Mouse (Mus musculus): ENCODE measurements at regions not wholly inside any gene's neighbourhood (a gene's known extent, or its start where the extent isn't known, plus 50 kb on each side); places are given as distances from the start of the nearest gene placed in this dataset.

DNA sequence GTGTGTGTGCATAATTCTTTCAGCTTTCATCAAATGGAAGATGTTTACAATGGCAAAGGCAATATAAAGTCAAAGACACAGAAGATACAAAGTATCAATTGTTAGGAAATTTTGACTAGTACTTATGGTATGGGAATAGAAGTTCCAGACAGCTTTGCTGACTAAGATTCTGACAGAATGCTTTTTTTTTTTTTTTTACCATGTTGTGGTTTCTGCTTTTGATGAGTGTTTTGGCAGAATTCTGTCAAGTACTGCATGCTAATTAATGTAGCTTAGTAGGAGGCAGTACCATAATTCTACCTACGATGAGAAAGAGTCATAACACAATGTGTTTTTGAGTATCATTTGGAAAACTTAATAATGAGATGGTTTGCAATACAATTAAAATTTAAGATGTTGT lies 215.3 kb upstream of the Tet2 start:
- Histone ChIP-seq H3K27me3 (ENCODE audit: control insufficient read depth, insufficient read depth, low read length) (no peaks in the 10 kb centered on the region), H3K27ac (ENCODE audit: low read depth, low read length) (no peak overlapping the region), H3K4me2 (ENCODE audit: low read depth) (no peak overlapping the region), H3K9ac (ENCODE audit: low read length) (no peak overlapping the region), H3K4me3 (ENCODE audit: low read depth, low read length) (no peak overlapping the region), H3K4me1 (ENCODE audit: control insufficient read depth, insufficient read depth, low read length) (no peaks in the 10 kb centered on the region), H3K36me3 (ENCODE audit: control insufficient read depth, insufficient read depth, low read length) (no peaks in the 10 kb centered on the region), H3K9me3 (ENCODE audit: control insufficient read depth, low read length) (no peaks in the 10 kb centered on the region)
- DNase-seq (ENCODE audit: low spot score) (no peak), ATAC-seq (ENCODE audit: insufficient read depth, low FRiP score, low TSS enrichment) (no peak)
- WGBS: 91% methylated on average over 1 of the region's 1 CpGs

DNA sequence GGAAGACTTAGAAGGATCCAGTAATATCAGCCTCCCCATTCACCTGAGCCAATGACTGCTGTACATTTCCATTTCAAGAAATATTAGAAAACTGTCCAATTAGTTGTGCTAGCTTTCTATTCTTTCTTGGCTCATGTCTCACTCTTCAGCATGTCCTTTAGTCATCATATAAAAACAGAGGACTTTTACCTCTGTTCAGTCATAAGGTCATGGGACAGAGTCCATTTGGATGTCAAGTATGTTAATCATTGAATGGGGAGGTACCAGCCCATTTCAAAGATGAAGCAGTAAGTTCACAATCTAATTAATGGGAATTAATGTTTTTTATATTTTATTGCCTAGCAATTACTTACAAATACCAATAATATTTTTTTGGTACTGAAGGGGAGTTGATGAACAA lies 218.8 kb upstream of the Tet2 start:
- DNase-seq (ENCODE audit: low spot score) (no peak), ATAC-seq (ENCODE audit: insufficient read depth, low FRiP score, low TSS enrichment) (no peak)
- Histone ChIP-seq H3K27ac (ENCODE audit: low read depth, low read length) (no peak overlapping the region), H3K4me3 (ENCODE audit: low read depth, low read length) (no peak overlapping the region), H3K27me3 (ENCODE audit: control insufficient read depth, insufficient read depth, low read length) (no peaks in the 10 kb centered on the region), H3K4me2 (ENCODE audit: low read depth) (no peak overlapping the region), H3K9me3 (ENCODE audit: control insufficient read depth, low read length) (no peaks in the 10 kb centered on the region), H3K4me1 (ENCODE audit: control insufficient read depth, insufficient read depth, low read length) (no peaks in the 10 kb centered on the region), H3K9ac (ENCODE audit: low read length) (no peak overlapping the region), H3K36me3 (ENCODE audit: control insufficient read depth, insufficient read depth, low read length) (no peaks in the 10 kb centered on the region)

- Histone ChIP-seq H3K4me2 (ENCODE audit: low read depth) (no peak overlapping the region), H3K4me3 (ENCODE audit: low read depth, low read length) (no peak overlapping the region), H3K9ac (ENCODE audit: low read length) (no peak overlapping the region), H3K4me1 (ENCODE audit: control insufficient read depth, insufficient read depth, low read length) (no peaks in the 10 kb centered on the region), H3K27ac (ENCODE audit: low read depth, low read length) (no peak overlapping the region), H3K27me3 (ENCODE audit: control insufficient read depth, insufficient read depth, low read length) (no peaks in the 10 kb centered on the region), H3K9me3 (ENCODE audit: control insufficient read depth, low read length) (no peaks in the 10 kb centered on the region), H3K36me3 (ENCODE audit: control insufficient read depth, insufficient read depth, low read length) (no peaks in the 10 kb centered on the region)
- DNase-seq (ENCODE audit: low spot score) (no peak), ATAC-seq (ENCODE audit: insufficient read depth, low FRiP score, low TSS enrichment) (no peak)
- 90% methylated on average over 2 of the region's 2 CpGs for whole genome bisulfite sequencing
Measured at GRCm38 (mm10) chr3:133773490-133773889, 228.6 kb upstream of the Tet2 start.

GRCm38 (mm10) chr3:133774229-133774628 lies 229.3 kb upstream of the Tet2 start:
- ATAC-seq (ENCODE audit: insufficient read depth, low FRiP score, low TSS enrichment) (no peak), DNase-seq (ENCODE audit: low spot score) (no peak)
- H3K27ac ChIP-seq (ENCODE audit: low read depth, low read length): no peak overlapping the region
- no peaks in the 10 kb centered on the region for H3K36me3 ChIP-seq (ENCODE audit: control insufficient read depth, insufficient read depth, low read length)
- no peak overlapping the region for H3K9ac ChIP-seq (ENCODE audit: low read length)
- H3K27me3 ChIP-seq (ENCODE audit: control insufficient read depth, insufficient read depth, low read length): no peaks in the 10 kb centered on the region
- H3K4me1 ChIP-seq (ENCODE audit: control insufficient read depth, insufficient read depth, low read length): no peaks in the 10 kb centered on the region
- 62% methylated on average over 3 of the region's 3 CpGs for WGBS
- no peak overlapping the region for H3K4me3 ChIP-seq (ENCODE audit: low read depth, low read length)
- no peak overlapping the region for H3K4me2 ChIP-seq (ENCODE audit: low read depth)
- no peaks in the 10 kb centered on the region for H3K9me3 ChIP-seq (ENCODE audit: control insufficient read depth, low read length)

- WGBS: 40% methylated on average over 3 of the region's 4 CpGs
- H3K4me3 ChIP-seq (ENCODE audit: low read depth, low read length): no peak overlapping the region
- H3K4me1 ChIP-seq (ENCODE audit: control insufficient read depth, insufficient read depth, low read length): no peaks in the 10 kb centered on the region
- H3K9me3 ChIP-seq (ENCODE audit: control insufficient read depth, low read length): no peaks in the 10 kb centered on the region
- ATAC-seq (ENCODE audit: insufficient read depth, low FRiP score, low TSS enrichment) (no peak), DNase-seq (ENCODE audit: low spot score) (no peak)
- H3K27ac ChIP-seq (ENCODE audit: low read depth, low read length): no peak overlapping the region
- no peaks in the 10 kb centered on the region for H3K36me3 ChIP-seq (ENCODE audit: control insufficient read depth, insufficient read depth, low read length)
- no peak overlapping the region for H3K9ac ChIP-seq (ENCODE audit: low read length)
- no peak overlapping the region for H3K4me2 ChIP-seq (ENCODE audit: low read depth)
- H3K27me3 ChIP-seq (ENCODE audit: control insufficient read depth, insufficient read depth, low read length): no peaks in the 10 kb centered on the region
Measured at GRCm38 (mm10) chr3:133776013-133776412, 231.1 kb upstream of the Tet2 start.

- Histone ChIP-seq H3K4me1 (ENCODE audit: control insufficient read depth, insufficient read depth, low read length) (no peaks in the 10 kb centered on the region), H3K9ac (ENCODE audit: low read length) (no peak overlapping the region), H3K9me3 (ENCODE audit: control insufficient read depth, low read length) (no peaks in the 10 kb centered on the region), H3K4me3 (ENCODE audit: low read depth, low read length) (no peak overlapping the region), H3K4me2 (ENCODE audit: low read depth) (no peak overlapping the region), H3K27me3 (ENCODE audit: control insufficient read depth, insufficient read depth, low read length) (no peaks in the 10 kb centered on the region), H3K36me3 (ENCODE audit: control insufficient read depth, insufficient read depth, low read length) (no peaks in the 10 kb centered on the region), H3K27ac (ENCODE audit: low read depth, low read length) (no peak overlapping the region)
- DNase-seq (ENCODE audit: low spot score): no peak
- no peak for ATAC-seq (ENCODE audit: insufficient read depth, low FRiP score, low TSS enrichment)
- 77% methylated on average over 2 of the region's 2 CpGs for WGBS
Measured at GRCm38 (mm10) chr3:133779161-133779789, 234.3 kb upstream of the Tet2 start.

DNA sequence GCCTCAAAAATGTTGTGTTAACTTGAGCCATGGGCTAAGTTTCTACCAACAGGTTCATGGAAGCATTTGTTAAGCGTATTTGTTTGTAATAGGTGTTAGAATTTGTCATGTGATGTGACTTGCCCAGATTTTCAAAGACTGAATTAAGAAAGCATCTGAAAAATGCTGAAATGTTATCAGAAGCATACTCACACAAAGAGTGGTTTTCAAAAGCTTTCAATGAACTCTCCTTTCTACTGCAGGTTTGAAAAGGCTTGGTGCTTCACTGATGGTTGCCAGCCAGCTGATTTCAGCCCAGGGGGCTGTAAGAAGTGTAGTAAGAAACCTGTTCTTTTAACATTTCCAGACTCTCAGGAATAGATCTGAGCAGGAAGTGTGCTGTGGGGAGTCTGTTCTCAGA lies 238.1 kb upstream of the Tet2 start:
- no peak overlapping the region for H3K4me3 ChIP-seq (ENCODE audit: low read depth, low read length)
- no peaks in the 10 kb centered on the region for H3K36me3 ChIP-seq (ENCODE audit: control insufficient read depth, insufficient read depth, low read length)
- DNase-seq (ENCODE audit: low spot score) (no peak), ATAC-seq (ENCODE audit: insufficient read depth, low FRiP score, low TSS enrichment) (no peak)
- H3K27me3 ChIP-seq (ENCODE audit: control insufficient read depth, insufficient read depth, low read length): no peaks in the 10 kb centered on the region
- no peaks in the 10 kb centered on the region for H3K4me1 ChIP-seq (ENCODE audit: control insufficient read depth, insufficient read depth, low read length)
- no peak overlapping the region for H3K27ac ChIP-seq (ENCODE audit: low read depth, low read length)
- no peak overlapping the region for H3K4me2 ChIP-seq (ENCODE audit: low read depth)
- no peaks in the 10 kb centered on the region for H3K9me3 ChIP-seq (ENCODE audit: control insufficient read depth, low read length)
- 93% methylated on average over 1 of the region's 1 CpGs for WGBS
- no peak overlapping the region for H3K9ac ChIP-seq (ENCODE audit: low read length)

DNA sequence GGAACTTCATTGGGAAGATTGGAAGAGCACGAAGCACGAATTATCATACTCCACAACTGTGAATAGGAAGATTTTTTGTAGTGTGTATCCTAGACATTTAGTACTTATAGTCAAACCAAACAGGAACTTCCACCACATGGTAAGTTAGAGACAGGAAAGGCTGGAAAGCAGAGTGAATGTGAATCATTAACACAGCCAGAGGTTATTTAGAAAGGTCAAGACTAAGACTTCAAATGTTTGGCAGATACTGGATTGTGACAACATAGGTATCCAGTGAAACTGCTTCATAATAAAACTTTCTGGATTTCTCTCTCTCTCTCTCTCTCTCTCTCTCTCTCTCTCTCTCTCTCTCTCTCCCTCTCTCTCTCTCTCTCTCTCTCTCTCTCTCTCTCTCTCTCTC lies 246.4 kb upstream of the Tet2 start:
- H3K9ac ChIP-seq (ENCODE audit: low read length): no peak overlapping the region
- H3K27ac ChIP-seq (ENCODE audit: low read depth, low read length): no peak overlapping the region
- H3K4me1 ChIP-seq (ENCODE audit: control insufficient read depth, insufficient read depth, low read length): no peaks in the 10 kb centered on the region
- H3K4me3 ChIP-seq (ENCODE audit: low read depth, low read length): no peak overlapping the region
- no peaks in the 10 kb centered on the region for H3K9me3 ChIP-seq (ENCODE audit: control insufficient read depth, low read length)
- whole genome bisulfite sequencing: 91% methylated on average over 2 of the region's 2 CpGs
- H3K36me3 ChIP-seq (ENCODE audit: control insufficient read depth, insufficient read depth, low read length): no peaks in the 10 kb centered on the region
- DNase-seq (ENCODE audit: low spot score): no peak
- no peak overlapping the region for H3K4me2 ChIP-seq (ENCODE audit: low read depth)
- no peak for ATAC-seq (ENCODE audit: insufficient read depth, low FRiP score, low TSS enrichment)
- H3K27me3 ChIP-seq (ENCODE audit: control insufficient read depth, insufficient read depth, low read length): no peaks in the 10 kb centered on the region

DNA sequence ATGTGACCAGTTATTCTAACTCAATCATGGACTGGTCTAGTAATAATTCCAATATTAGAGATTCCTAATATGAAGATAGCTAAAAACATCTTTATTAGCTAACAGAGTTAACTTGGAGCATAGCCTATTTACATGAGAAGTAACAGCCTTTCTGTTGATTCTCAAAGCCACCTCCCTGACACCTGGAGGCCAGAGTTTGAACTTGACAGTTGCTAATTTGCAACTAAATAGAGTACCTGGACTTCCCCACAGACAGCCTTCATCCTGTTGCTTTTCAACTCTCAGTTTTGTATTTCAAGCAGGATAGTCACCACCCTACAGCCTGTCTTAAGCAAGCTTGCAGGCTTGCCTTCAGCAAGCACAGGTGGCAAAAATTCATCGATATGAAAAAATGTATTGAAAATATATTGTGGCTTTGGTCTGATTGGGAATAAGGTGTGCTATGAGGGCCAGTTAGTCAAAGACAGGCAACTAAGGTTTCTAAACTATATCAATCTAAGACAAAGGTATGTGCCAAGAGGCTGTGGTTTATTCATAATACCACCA lies 264.1 kb upstream of the Tet2 start:
- WGBS: 88% methylated on average over 1 of the region's 1 CpGs
- DNase-seq (ENCODE audit: low spot score): no peak

More for the DNA sequence above, 264.1 kb upstream of the Tet2 start:
- ATAC-seq (ENCODE audit: insufficient read depth, low FRiP score, low TSS enrichment): no peak
- no peak overlapping the region for H3K4me3 ChIP-seq (ENCODE audit: low read depth, low read length)
- no peaks in the 10 kb centered on the region for H3K36me3 ChIP-seq (ENCODE audit: control insufficient read depth, insufficient read depth, low read length)
- no peak overlapping the region for H3K4me2 ChIP-seq (ENCODE audit: low read depth)
- no peaks in the 10 kb centered on the region for H3K4me1 ChIP-seq (ENCODE audit: control insufficient read depth, insufficient read depth, low read length)
- no peaks in the 10 kb centered on the region for H3K27me3 ChIP-seq (ENCODE audit: control insufficient read depth, insufficient read depth, low read length)
- no peaks in the 10 kb centered on the region for H3K9me3 ChIP-seq (ENCODE audit: control insufficient read depth, low read length)
- H3K27ac ChIP-seq (ENCODE audit: low read depth, low read length): no peak overlapping the region
- no peak overlapping the region for H3K9ac ChIP-seq (ENCODE audit: low read length)
